Mouse (Mus musculus) forebrain, embryonic 16.5 days (tissue): ENCODE data around the gene Sorcs2. TPM values are rescaled to one million over a fixed set of nuclear protein-coding genes. Genes with fewer than 3 reads are reported as not detected.

Source experiments
- ATAC-seq: fragments of 200-750 bp; cut with Nextera tagmentation; 2 replicates; pipeline ENCODE4 v1.8.0; 2017; ENCODE audit warnings: mild to moderate bottlenecking, moderate library complexity
- H3K27ac ChIP-seq: fragments of 300-500 bp; sonication (generic); 2 replicates; pipeline ENCODE4 v1.5.1; 2014; ENCODE audit warnings: low read length, control low read depth
- H3K27me3 ChIP-seq: fragments of 300-500 bp; sonication (generic); replicated peaks from 2 replicates; pipeline ENCODE4 v1.6.1; 2014; ENCODE audit warnings: low read length; ENCODE audit not compliant: control insufficient read depth, insufficient read depth
- H3K36me3 ChIP-seq: fragments of 300-500 bp; sonication (generic); 2 replicates; pipeline ENCODE4 v1.6.1; 2014; ENCODE audit not compliant: control insufficient read depth, insufficient read depth
- H3K4me1 ChIP-seq: fragments of 300-500 bp; sonication (generic); replicated peaks from 2 replicates; pipeline ENCODE4 v1.6.1; 2014; ENCODE audit warnings: low read length; ENCODE audit not compliant: control insufficient read depth, insufficient read depth
- H3K4me2 ChIP-seq: fragments of 300-500 bp; sonication (generic); 2 replicates; pipeline ENCODE4 v1.6.1; 2014; ENCODE audit warnings: mild to moderate bottlenecking, low read length, control low read depth
- H3K4me3 ChIP-seq: fragments of 300-500 bp; sonication (generic); replicated peaks from 2 replicates; pipeline ENCODE4 v1.5.1; 2014; ENCODE audit warnings: mild to moderate bottlenecking, low read length, control low read depth
- H3K9ac ChIP-seq: fragments of 300-500 bp; sonication (generic); replicated peaks from 2 replicates; pipeline ENCODE4 v1.6.1; 2014; ENCODE audit warnings: low read depth, low read length, control low read depth
- H3K9me3 ChIP-seq: fragments of 300-500 bp; sonication (generic); 2 replicates; pipeline ENCODE4 v1.6.1; 2016; ENCODE audit warnings: low read length; ENCODE audit not compliant: control insufficient read depth
- WGBS: fragments of 180-500 bp; shearing (Covaris S2); extraction: QIAGEN DNeasy Blood & Tissue Kit; methylation state at CpG from one replicate; pipeline ENCODE4 v1.1.7; 2014; 5-methylcytosine and 5-hydroxymethylcytosine counted together
- polyA plus RNA-seq: library from polyadenylated mRNA; unstranded; fragments of >200 nt; fragmentation: Nextera tagmentation; extraction: Ambion mirVana; gene quantifications from 2 replicates; pipeline ENCODE4 v1.2.1, GENCODE M21; 2015

Sorcs2 gene
- polyA plus RNA-seq, 1 experiment from 2014 or later = 7.0 TPM

DNA sequence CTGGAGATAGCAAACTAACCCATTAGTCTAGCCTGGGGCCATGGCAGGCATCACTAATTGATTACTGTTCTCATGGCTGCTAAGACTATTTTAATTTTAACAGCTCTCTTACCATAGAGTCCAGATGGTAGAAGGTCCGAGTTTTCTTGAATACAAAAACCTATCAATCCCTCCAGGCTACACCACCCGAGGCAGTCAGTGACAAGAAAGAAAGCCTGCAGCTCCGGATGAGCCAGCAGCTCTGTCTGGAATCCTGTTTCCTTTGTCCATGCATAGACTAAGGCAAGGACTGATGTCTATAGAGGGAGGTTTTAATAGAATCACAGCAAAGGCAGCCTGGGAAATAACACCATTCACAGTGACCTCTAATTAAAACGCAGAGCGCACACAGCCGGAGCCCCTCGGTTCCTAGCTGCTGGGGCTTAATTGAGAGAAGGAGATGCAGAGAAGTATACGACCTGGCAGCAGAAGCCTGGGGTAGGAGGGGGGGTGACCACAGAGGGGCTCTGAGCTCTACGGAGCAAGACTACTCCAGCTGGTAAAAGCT, 223.3 kb downstream of the Sorcs2 start:
- Histone ChIP-seq H3K27me3 (no peaks in the 10 kb centered on the region), H3K9me3 (no peaks in the 10 kb centered on the region), H3K27ac (no peak overlapping the region; the same call in 1 of the 2 replicates), H3K4me1 (peaks cover 6% of the 10 kb centered on the region; the same call in 1 of the 2 replicates), H3K36me3 (no peaks in the 10 kb centered on the region), H3K9ac (no peak overlapping the region), H3K4me2 (no peak overlapping the region), H3K4me3 (no peak overlapping the region)
- ATAC-seq = peak; percentile 87
- WGBS = 1% methylated on average over 9 of the region's 9 CpGs

DNA sequence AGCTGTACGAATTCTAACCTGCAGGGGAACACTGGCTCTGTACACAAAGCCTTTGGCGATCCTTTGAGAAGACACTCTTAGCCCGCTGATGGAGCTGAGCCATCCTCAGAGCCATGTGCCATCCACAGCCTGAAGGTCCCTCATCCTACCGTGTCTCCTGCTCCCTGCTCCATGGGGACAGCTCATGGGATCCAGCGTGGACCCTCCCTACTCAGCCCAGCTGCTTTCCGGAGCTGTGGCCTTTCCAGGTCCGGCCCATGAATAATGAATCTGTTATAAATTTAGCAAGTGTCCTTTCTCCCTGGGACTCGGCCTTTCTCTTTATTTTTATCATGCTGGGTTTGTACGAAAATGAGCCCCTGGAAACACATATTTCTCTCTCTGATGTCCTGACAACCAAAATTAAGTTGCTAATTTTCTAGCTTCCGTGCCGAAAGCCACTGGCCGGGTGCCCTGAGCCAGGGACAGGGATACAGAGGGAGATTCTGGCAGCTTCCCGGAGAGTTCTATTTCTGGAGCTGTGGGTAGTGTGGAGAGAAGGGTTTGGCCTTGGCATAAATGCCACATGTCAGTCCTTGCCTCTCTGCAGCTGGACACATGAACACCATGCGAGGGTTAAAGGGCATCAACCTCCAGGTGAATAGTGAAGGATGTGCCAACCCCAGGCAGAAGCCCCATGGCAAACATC, 228.8 kb downstream of the Sorcs2 start:
- H3K9ac ChIP-seq = no peak overlapping the region
- no peak for ATAC-seq
- peaks cover 8% of the 10 kb centered on the region; the same call in 1 of the 2 replicates for H3K4me1 ChIP-seq
- no peaks in the 10 kb centered on the region for H3K27me3 ChIP-seq
- H3K4me3 ChIP-seq = no peak overlapping the region
- no peaks in the 10 kb centered on the region for H3K9me3 ChIP-seq
- no peak overlapping the region for H3K27ac ChIP-seq
- H3K4me2 ChIP-seq = no peak overlapping the region
- no peaks in the 10 kb centered on the region for H3K36me3 ChIP-seq
- WGBS = 71% methylated on average over 14 of the region's 14 CpGs

DNA sequence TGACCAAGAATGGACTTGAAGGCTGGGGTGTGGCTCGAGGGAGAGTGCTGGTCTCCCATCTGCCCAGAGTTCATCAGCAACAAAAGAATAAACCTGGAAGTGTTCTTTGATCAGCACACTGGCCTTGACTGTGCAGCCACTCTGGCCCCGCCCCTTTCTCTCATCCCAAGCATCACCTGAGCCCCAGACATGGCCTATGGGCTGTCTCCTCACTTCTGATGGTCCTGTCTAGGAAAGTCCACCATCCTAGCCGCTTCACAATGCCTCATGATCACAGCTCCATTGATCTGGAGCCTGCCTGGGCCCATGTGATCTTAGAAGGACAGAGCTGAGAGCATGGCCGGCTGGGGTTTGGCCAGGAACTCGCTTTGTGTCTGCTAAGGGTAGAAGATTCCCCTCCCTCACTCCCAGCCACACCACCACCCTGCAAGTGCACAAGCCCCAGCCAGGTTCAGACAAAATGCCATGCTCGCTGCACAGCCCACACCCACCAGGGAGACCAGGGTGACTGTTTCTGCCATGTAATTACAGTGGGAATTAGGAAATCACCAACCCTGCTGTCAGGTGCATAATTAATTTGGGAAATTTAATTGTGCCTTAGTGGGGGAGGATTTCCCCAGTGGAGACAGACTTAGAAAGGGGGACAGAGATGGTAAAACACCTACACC, 231.5 kb downstream of the Sorcs2 start:
- H3K27me3 ChIP-seq = no peaks in the 10 kb centered on the region
- ATAC-seq = peak; percentile 40; the same call in 1 of the 2 replicates
- H3K9ac ChIP-seq = no peak overlapping the region
- no peak overlapping the region for H3K4me3 ChIP-seq
- H3K9me3 ChIP-seq = no peaks in the 10 kb centered on the region
- no peak overlapping the region for H3K4me2 ChIP-seq
- no peak overlapping the region for H3K27ac ChIP-seq
- peaks cover 8% of the 10 kb centered on the region; the same call in 1 of the 2 replicates for H3K4me1 ChIP-seq
- 70% methylated on average over 6 of the region's 6 CpGs for WGBS
- no peaks in the 10 kb centered on the region for H3K36me3 ChIP-seq

DNA sequence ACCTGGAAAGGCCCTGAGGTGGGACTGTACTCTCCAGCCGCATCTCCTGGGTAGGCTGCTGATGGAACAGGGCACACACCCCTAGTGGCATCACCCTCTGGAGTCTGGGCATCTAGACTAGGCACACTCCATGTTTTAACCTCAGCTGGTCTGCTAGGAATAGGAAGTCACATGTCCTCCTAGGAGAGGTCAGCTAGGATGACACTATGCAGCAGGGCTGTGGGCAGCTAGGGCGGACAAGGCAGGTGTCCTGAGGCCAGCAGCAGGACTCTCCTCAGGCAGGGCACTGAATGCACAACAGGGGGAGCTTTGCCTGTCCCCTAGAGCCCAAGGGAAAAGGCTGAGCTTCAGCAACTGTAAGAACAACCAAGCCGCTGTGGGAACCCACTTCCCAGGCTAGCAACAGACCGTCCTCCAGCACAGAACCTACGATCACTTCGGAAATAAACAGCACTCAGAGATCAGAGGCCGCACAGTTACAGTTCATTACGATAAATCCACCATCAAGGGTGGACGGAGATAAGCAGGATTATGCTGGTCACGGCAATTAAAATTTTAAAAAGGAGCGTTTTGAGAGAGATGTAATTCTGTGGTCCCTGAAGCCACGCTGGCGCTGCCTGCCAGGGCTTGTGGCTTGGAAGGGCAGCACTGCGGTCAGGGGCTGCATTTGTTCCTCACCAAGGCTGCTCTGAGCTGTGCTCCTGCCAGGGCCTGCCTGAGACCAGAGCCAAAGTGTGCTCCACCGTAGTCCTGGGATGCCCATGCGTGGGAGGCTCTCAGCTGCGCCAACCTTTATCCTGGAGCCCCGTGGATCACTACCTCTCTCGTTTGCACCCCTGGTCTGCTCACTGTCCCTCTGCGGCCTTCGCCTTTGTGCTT, 232.3 kb downstream of the Sorcs2 start:
- 80% methylated on average over 21 of the region's 21 CpGs for WGBS
- Histone ChIP-seq H3K4me2 (no peak overlapping the region), H3K36me3 (no peaks in the 10 kb centered on the region), H3K4me3 (no peak overlapping the region), H3K27me3 (no peaks in the 10 kb centered on the region), H3K27ac (no peak overlapping the region), H3K9me3 (no peaks in the 10 kb centered on the region), H3K9ac (no peak overlapping the region), H3K4me1 (peaks cover 8% of the 10 kb centered on the region; the same call in 1 of the 2 replicates)
- ATAC-seq = no peak

GRCm38 (mm10) chr5:36154879-36155485, 243.0 kb downstream of the Sorcs2 start:
- Histone ChIP-seq H3K9me3 (no peaks in the 10 kb centered on the region), H3K4me3 (no peak overlapping the region), H3K4me2 (no peak overlapping the region), H3K9ac (no peak overlapping the region), H3K4me1 (no peaks in the 10 kb centered on the region), H3K36me3 (no peaks in the 10 kb centered on the region), H3K27me3 (no peaks in the 10 kb centered on the region), H3K27ac (no peak overlapping the region)
- ATAC-seq = no peak
- WGBS = 48% methylated on average over 8 of the region's 8 CpGs

DNA sequence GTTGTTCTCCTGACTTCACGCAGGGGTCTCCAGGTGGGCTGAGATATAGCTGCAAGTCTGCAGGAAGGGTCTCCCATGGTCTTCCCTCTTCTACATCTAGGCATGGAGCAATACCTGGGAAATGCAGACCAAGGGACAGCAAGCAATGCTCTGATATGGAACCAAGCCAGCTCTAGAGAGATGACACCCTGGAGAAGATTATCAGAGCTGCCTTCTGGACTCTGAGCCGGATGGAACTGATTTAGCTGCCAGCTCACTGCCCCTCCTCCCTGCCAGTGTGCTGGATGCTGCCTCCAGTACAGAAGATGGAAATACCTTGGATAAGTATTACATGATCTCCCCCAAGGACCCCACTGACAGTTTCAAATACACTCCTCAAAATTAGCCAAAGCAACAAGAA, 244.7 kb downstream of the Sorcs2 start:
- Histone ChIP-seq H3K4me1 (no peaks in the 10 kb centered on the region), H3K36me3 (no peaks in the 10 kb centered on the region), H3K9me3 (no peaks in the 10 kb centered on the region), H3K9ac (no peak overlapping the region), H3K27me3 (no peaks in the 10 kb centered on the region), H3K4me2 (no peak overlapping the region), H3K27ac (no peak overlapping the region), H3K4me3 (no peak overlapping the region)
- whole genome bisulfite sequencing = 88% methylated on average over 2 of the region's 2 CpGs
- ATAC-seq = no peak

DNA sequence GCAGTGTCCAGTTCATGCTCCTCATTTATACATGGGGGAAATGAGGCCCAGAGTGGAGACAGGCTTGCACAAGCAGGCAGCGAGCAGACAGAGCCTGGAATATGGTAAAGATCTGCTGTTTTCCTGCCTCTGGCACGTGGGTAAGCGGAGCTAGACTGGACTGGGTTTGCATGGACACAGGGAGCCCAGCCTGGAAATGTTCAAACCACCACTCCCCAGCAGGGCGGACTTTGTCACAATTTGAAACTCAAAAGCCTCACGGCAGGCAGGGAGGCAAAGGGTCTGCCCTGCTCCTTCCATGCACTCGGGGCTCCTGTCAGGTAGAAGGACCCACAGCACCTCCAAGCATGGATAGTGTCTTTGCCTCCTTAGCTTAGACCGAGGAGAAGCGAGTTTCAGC, 246.9 kb downstream of the Sorcs2 start:
- no peak overlapping the region for H3K27ac ChIP-seq
- H3K36me3 ChIP-seq = no peaks in the 10 kb centered on the region
- H3K9ac ChIP-seq = no peak overlapping the region
- ATAC-seq = no peak
- H3K4me3 ChIP-seq = no peak overlapping the region
- no peak overlapping the region for H3K4me2 ChIP-seq
- H3K9me3 ChIP-seq = no peaks in the 10 kb centered on the region
- 55% methylated on average over 8 of the region's 8 CpGs for WGBS
- H3K4me1 ChIP-seq = no peaks in the 10 kb centered on the region
- H3K27me3 ChIP-seq = no peaks in the 10 kb centered on the region

GRCm38 (mm10) chr5:36149098-36149497, 248.8 kb downstream of the Sorcs2 start:
- 46% methylated on average over 8 of the region's 8 CpGs for WGBS
- Histone ChIP-seq H3K27ac (no peak overlapping the region), H3K36me3 (no peaks in the 10 kb centered on the region), H3K27me3 (no peaks in the 10 kb centered on the region), H3K4me1 (no peaks in the 10 kb centered on the region), H3K9ac (no peak overlapping the region), H3K4me2 (no peak overlapping the region), H3K4me3 (no peak overlapping the region), H3K9me3 (no peaks in the 10 kb centered on the region)
- no peak for ATAC-seq
